Mouse (Mus musculus): ENCODE data around the gene Trim3.

Trim3 gene

GRCm38 (mm10) chr7:105633127-105633800 lies at the start of gene Trim3:
Gene Trim3, minus strand, starts transcription at chr7:105633571.
- DNase-seq (ENCODE audit: low spot score in 2 of 2) = peak; percentile 72 to 84

GRCm38 (mm10) chr7:105650639-105651435 lies 17.5 kb upstream of the Trim3 start, which contains the start of gene Dnhd1:
Gene Dnhd1, plus strand, starts transcription at chr7:105650827.
- DNase-seq (ENCODE audit: low spot score in 2 of 2) = peak; percentile 41 to 67

GRCm38 (mm10) chr7:105641936-105642335 lies 8.6 kb upstream of the Trim3 start:
- DNase-seq (ENCODE audit: low spot score in 2 of 2) = no peak

- DNase-seq (ENCODE audit: low spot score in 2 of 2) = peak; percentile 51 to 53
Measured at GRCm38 (mm10) chr7:105640894-105641255, 7.5 kb upstream of the Trim3 start.

- DNase-seq (ENCODE audit: low spot score in 2 of 2) = peak; percentile 88 to 96
Measured at GRCm38 (mm10) chr7:105640233-105640893, 7.0 kb upstream of the Trim3 start, which contains the start of the genes Arfip2 and Gm45799. Gene Arfip2, minus strand, starts transcription at chr7:105640416. Gene Gm45799, plus strand, starts transcription at chr7:105640552.

GRCm38 (mm10) chr7:105639756-105640155 lies 6.4 kb upstream of the Trim3 start, which contains the start of gene Timm10b:
Gene Timm10b, plus strand, starts transcription at chr7:105640056.
- no peak for DNase-seq (ENCODE audit: low spot score in 2 of 2)

GRCm38 (mm10) chr7:105639304-105639703 lies 5.9 kb upstream of the Trim3 start:
- no peak for DNase-seq (ENCODE audit: low spot score in 2 of 2)

GRCm38 (mm10) chr7:105638776-105639175 lies 5.4 kb upstream of the Trim3 start:
- no peak for DNase-seq (ENCODE audit: low spot score in 2 of 2)

- DNase-seq (ENCODE audit: low spot score in 2 of 2) = no peak
Measured at GRCm38 (mm10) chr7:105635726-105636125, 2.4 kb upstream of the Trim3 start.

GRCm38 (mm10) chr7:105634272-105634920 lies 1.0 kb upstream of the Trim3 start:
- no peak for DNase-seq (ENCODE audit: low spot score in 2 of 2)

- no peak for DNase-seq (ENCODE audit: low spot score in 2 of 2)
Measured at GRCm38 (mm10) chr7:105633801-105634135, 397 bp upstream of the Trim3 start.

GRCm38 (mm10) chr7:105632551-105632972 lies 809 bp downstream of the Trim3 start:
- no peak for DNase-seq (ENCODE audit: low spot score in 2 of 2)

- no peak for DNase-seq (ENCODE audit: low spot score in 2 of 2)
Measured at GRCm38 (mm10) chr7:105628633-105629032, 4.7 kb downstream of the Trim3 start.

GRCm38 (mm10) chr7:105625397-105625796 lies 8.0 kb downstream of the Trim3 start:
- DNase-seq (ENCODE audit: low spot score in 2 of 2) = no peak

- DNase-seq (ENCODE audit: low spot score in 2 of 2) = no peak
Measured at GRCm38 (mm10) chr7:105621646-105622292, 11.6 kb downstream of the Trim3 start.

GRCm38 (mm10) chr7:105621053-105621452 lies 12.3 kb downstream of the Trim3 start:
- DNase-seq (ENCODE audit: low spot score in 2 of 2) = no peak

GRCm38 (mm10) chr7:105619701-105620100 lies 13.7 kb downstream of the Trim3 start:
- no peak for DNase-seq (ENCODE audit: low spot score in 2 of 2)

- no peak for DNase-seq (ENCODE audit: low spot score in 2 of 2)
Measured at GRCm38 (mm10) chr7:105617810-105618209, 15.6 kb downstream of the Trim3 start.

- no peak for DNase-seq (ENCODE audit: low spot score in 2 of 2)
Measured at GRCm38 (mm10) chr7:105616561-105616960, 16.8 kb downstream of the Trim3 start.

- no peak for DNase-seq (ENCODE audit: low spot score in 2 of 2)
Measured at GRCm38 (mm10) chr7:105615720-105616119, 17.7 kb downstream of the Trim3 start.

GRCm38 (mm10) chr7:105614400-105614799 lies 19.0 kb downstream of the Trim3 start:
- no peak for DNase-seq (ENCODE audit: low spot score in 2 of 2)
